Mouse (Mus musculus): ENCODE results near the gene Col6a5. TPM values are rescaled to one million over a fixed set of nuclear protein-coding genes. Genes with fewer than 3 reads are reported as not detected.

Gene Col6a5
- total and polyA plus RNA-seq, 3 experiments: under 0.01 TPM; not detected in 2

GRCm38 (mm10) chr9:105876124-105876523, 84.3 kb downstream of the Col6a5 start:
- in situ Hi-C loops (cut with MboI; ENCODE audit: low pct_ligation_motif_present, low pct_unique_long_range_greater_than_20kb, low sequenced_read_pairs): no loop called here
- Histone ChIP-seq H3K27ac (ENCODE audit: insufficient read depth, low read depth) (no peak overlapping the region), H3K9me3 (replicated peaks; ENCODE audit: low read length) (no peaks in the 10 kb centered on the region), H3K27me3 (replicated peaks) (peaks cover 58% of the 10 kb centered on the region), H3K4me3 (replicated peaks in 1 of 3; ENCODE audit: low read depth in 2 of 3, low read length in 2 of 3, poor library complexity in 1 of 3) (no peak overlapping the region), H3K36me3 (replicated peaks in 1 of 2; ENCODE audit: control insufficient read depth in 1 of 2, insufficient read depth in 1 of 2, low read length in 1 of 2) (no peaks in the 10 kb centered on the region), H3K4me1 (ENCODE audit: control insufficient read depth in 1 of 2, insufficient read depth in 2 of 2) (no peaks in the 10 kb centered on the region), H3K9ac (ENCODE audit: insufficient read depth, low read depth) (no peak overlapping the region), H3K79me2 (replicated peaks; ENCODE audit: control insufficient read depth, extremely low read depth, insufficient read depth, poor library complexity, severe bottlenecking) (no peaks in the 10 kb centered on the region), H3K4me2 (ENCODE audit: insufficient read depth, low read depth, poor library complexity, severe bottlenecking) (no peak overlapping the region)
- no peak for DNase-seq (ENCODE audit: extremely low read depth)
- dilution Hi-C loops (cut with MboI; ENCODE audit: extremely low pct_ligation_motif_present, extremely low pct_unique_long_range_greater_than_20kb, low sequenced_read_pairs): no loop called here
- TF ChIP-seq E2F4 (IDR thresholded peaks at IDR 0.05; ENCODE audit: insufficient replicate concordance, low read depth, low read length): no peak
- TF ChIP-seq CHD2 (IDR thresholded peaks at IDR 0.05; ENCODE audit: low read length): peak; percentile 40; the same call in 1 of the 2 replicates

GRCm38 (mm10) chr9:105871643-105872042, 88.8 kb downstream of the Col6a5 start:
- dilution Hi-C loops (cut with MboI; ENCODE audit: extremely low pct_ligation_motif_present, extremely low pct_unique_long_range_greater_than_20kb, low sequenced_read_pairs) (no loop called here), in situ Hi-C loops (cut with MboI; ENCODE audit: low pct_ligation_motif_present, low pct_unique_long_range_greater_than_20kb, low sequenced_read_pairs) (no loop called here)
- no peak overlapping the region for H3K27ac ChIP-seq (ENCODE audit: insufficient read depth, low read depth)
- H3K4me1 ChIP-seq (ENCODE audit: control insufficient read depth in 1 of 2, insufficient read depth in 2 of 2): no peaks in the 10 kb centered on the region
- H3K4me2 ChIP-seq (ENCODE audit: insufficient read depth, low read depth, poor library complexity, severe bottlenecking): no peak overlapping the region
- H3K9ac ChIP-seq (ENCODE audit: insufficient read depth, low read depth): no peak overlapping the region
- no peaks in the 10 kb centered on the region for H3K79me2 ChIP-seq (replicated peaks; ENCODE audit: control insufficient read depth, extremely low read depth, insufficient read depth, poor library complexity, severe bottlenecking)
- H3K9me3 ChIP-seq (replicated peaks; ENCODE audit: low read length): no peaks in the 10 kb centered on the region
- H3K36me3 ChIP-seq (replicated peaks in 1 of 2; ENCODE audit: control insufficient read depth in 1 of 2, insufficient read depth in 1 of 2, low read length in 1 of 2): no peaks in the 10 kb centered on the region
- H3K4me3 ChIP-seq (replicated peaks in 1 of 3; ENCODE audit: low read depth in 2 of 3, low read length in 2 of 3, poor library complexity in 1 of 3): no peak overlapping the region
- no peak for TF ChIP-seq RAD21 (IDR thresholded peaks at IDR 0.05; ENCODE audit: low read depth, low read length)
- TF ChIP-seq SIN3A (IDR thresholded peaks at IDR 0.05; ENCODE audit: low read length): no peak
- H3K27me3 ChIP-seq (replicated peaks): peaks cover 44% of the 10 kb centered on the region
- DNase-seq (ENCODE audit: extremely low read depth): no peak

- TF ChIP-seq ZC3H11A (IDR thresholded peaks at IDR 0.05; ENCODE audit: low read depth, low read length): peak; percentile 44
- TF ChIP-seq JUND (conservative IDR thresholded peaks at IDR 0.05; ENCODE audit: low read depth, low read length): no peak
- peak; percentile 68 to 93 for TF ChIP-seq CTCF (conservative IDR thresholded peaks at IDR 0.05 in 1 of 2, IDR thresholded peaks at IDR 0.05 in 1 of 2; ENCODE audit: low read depth in 2 of 2, low read length in 2 of 2)
- TF ChIP-seq NELFE (IDR thresholded peaks at IDR 0.05; ENCODE audit: low read depth, low read length): peak; percentile 39; the same call in 1 of the 2 replicates
- peak; percentile 91 for TF ChIP-seq RAD21 (IDR thresholded peaks at IDR 0.05; ENCODE audit: low read depth, low read length)
- TF ChIP-seq USF2 (conservative IDR thresholded peaks at IDR 0.05; ENCODE audit: low read depth, low read length): no peak
- no peak for TF ChIP-seq MXI1 (IDR thresholded peaks at IDR 0.05; ENCODE audit: low read depth, low read length)
- no peak for TF ChIP-seq UBTF (IDR thresholded peaks at IDR 0.05; ENCODE audit: low read depth, low read length)
- peak; percentile 85 for TF ChIP-seq SMC3 (IDR thresholded peaks at IDR 0.05; ENCODE audit: low read depth, low read length)
- Histone ChIP-seq H3K79me2 (replicated peaks; ENCODE audit: control insufficient read depth, extremely low read depth, insufficient read depth, poor library complexity, severe bottlenecking) (no peaks in the 10 kb centered on the region), H3K9ac (ENCODE audit: insufficient read depth, low read depth) (no peak overlapping the region), H3K4me3 (replicated peaks in 1 of 3; ENCODE audit: low read depth in 2 of 3, low read length in 2 of 3, poor library complexity in 1 of 3) (no peak overlapping the region), H3K4me2 (ENCODE audit: insufficient read depth, low read depth, poor library complexity, severe bottlenecking) (no peak overlapping the region), H3K27me3 (replicated peaks) (peaks cover 46% of the 10 kb centered on the region), H3K9me3 (replicated peaks; ENCODE audit: low read length) (no peaks in the 10 kb centered on the region), H3K4me1 (ENCODE audit: control insufficient read depth in 1 of 2, insufficient read depth in 2 of 2) (no peaks in the 10 kb centered on the region), H3K36me3 (replicated peaks in 1 of 2; ENCODE audit: control insufficient read depth in 1 of 2, insufficient read depth in 1 of 2, low read length in 1 of 2) (no peaks in the 10 kb centered on the region), H3K27ac (ENCODE audit: insufficient read depth, low read depth) (no peak overlapping the region)
- peak; percentile 54 for DNase-seq (ENCODE audit: extremely low read depth)
- dilution Hi-C loops (cut with MboI; ENCODE audit: extremely low pct_ligation_motif_present, extremely low pct_unique_long_range_greater_than_20kb, low sequenced_read_pairs): no loop called here
- in situ Hi-C loops (cut with MboI; ENCODE audit: low pct_ligation_motif_present, low pct_unique_long_range_greater_than_20kb, low sequenced_read_pairs): loop anchor here (10.0 kb wide), 1 partner anchor 163 kb away; no protein-coding TSS in a partner anchor
These were observed 102.7 kb downstream of the Col6a5 start for GRCm38 (mm10) chr9:105857773-105858172.

All from CH12.LX (cell line).